Mouse (Mus musculus): Measurements from ENCODE around the gene Fcer2a.

Gene Fcer2a

DNA sequence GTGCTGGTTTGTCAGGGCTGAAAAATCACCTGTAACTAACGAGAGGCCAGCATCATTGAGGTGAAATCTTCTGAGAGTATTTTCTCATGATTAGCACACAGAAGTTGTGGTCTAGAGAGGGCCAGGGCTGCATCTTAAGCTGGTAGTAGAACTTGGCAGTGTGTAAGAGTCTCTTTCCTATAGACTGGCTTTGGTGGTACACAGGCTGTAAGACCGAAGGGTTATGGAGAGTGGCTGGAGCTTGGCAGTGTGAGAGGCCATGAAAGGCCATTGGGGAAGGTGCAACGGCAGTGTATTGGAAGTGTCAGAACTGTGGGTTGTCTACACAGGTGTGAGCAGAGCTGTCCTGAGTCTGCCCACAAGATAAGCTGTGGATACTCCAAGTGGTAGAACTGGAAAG is 16.3 kb upstream of the Fcer2a start:
- Histone ChIP-seq H3K4me1 (replicated peaks; ENCODE audit: low read depth, low read length) (no peaks in the 10 kb centered on the region), H3K4me3 (replicated peaks; ENCODE audit: low read length) (no peak overlapping the region), H3K27me3 (ENCODE audit: insufficient read depth, low read length) (no peaks in the 10 kb centered on the region), H3K36me3 (ENCODE audit: insufficient read depth, low read length) (no peaks in the 10 kb centered on the region), H3K9me3 (ENCODE audit: low read length) (no peaks in the 10 kb centered on the region; the same call in 1 of the 2 replicates)
- TF ChIP-seq POU5F1 (IDR thresholded peaks at IDR 0.05; ENCODE audit: borderline replicate concordance, low read length) (no peak), CTCF (conservative IDR thresholded peaks at IDR 0.05; ENCODE audit: low read length) (no peak), NANOG (IDR thresholded peaks at IDR 0.05; ENCODE audit: borderline replicate concordance, low read length) (no peak)

DNA sequence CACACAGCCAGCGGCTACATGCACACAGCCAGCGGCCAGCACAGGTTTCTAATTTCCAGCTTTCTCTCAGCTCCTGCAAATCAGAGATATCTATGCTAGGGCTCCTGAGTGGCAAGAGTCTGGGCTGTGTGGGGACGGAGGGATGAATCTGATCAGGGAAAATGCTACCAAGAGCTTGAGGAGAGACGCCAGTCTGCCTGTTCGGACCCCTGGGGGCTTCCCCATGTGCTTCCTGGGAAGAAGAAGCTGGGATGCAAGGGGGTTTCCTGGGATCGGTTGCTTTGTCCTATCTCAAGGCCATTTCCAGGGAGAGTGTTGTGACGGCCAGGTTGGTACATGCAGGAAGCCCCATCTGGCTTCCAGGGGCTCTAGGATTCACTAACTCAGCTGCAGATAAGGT is 13.6 kb upstream of the Fcer2a start:
- H3K9me3 ChIP-seq (ENCODE audit: low read length): peaks cover 12% of the 10 kb centered on the region
- no peaks in the 10 kb centered on the region for H3K27me3 ChIP-seq (ENCODE audit: insufficient read depth, low read length)
- H3K4me3 ChIP-seq (replicated peaks; ENCODE audit: low read length): no peak overlapping the region
- no peaks in the 10 kb centered on the region for H3K4me1 ChIP-seq (replicated peaks; ENCODE audit: low read depth, low read length)
- no peaks in the 10 kb centered on the region for H3K36me3 ChIP-seq (ENCODE audit: insufficient read depth, low read length)
- no peak for TF ChIP-seq POU5F1 (IDR thresholded peaks at IDR 0.05; ENCODE audit: borderline replicate concordance, low read length)
- TF ChIP-seq CTCF (conservative IDR thresholded peaks at IDR 0.05; ENCODE audit: low read length): no peak
- no peak for TF ChIP-seq NANOG (IDR thresholded peaks at IDR 0.05; ENCODE audit: borderline replicate concordance, low read length)

DNA sequence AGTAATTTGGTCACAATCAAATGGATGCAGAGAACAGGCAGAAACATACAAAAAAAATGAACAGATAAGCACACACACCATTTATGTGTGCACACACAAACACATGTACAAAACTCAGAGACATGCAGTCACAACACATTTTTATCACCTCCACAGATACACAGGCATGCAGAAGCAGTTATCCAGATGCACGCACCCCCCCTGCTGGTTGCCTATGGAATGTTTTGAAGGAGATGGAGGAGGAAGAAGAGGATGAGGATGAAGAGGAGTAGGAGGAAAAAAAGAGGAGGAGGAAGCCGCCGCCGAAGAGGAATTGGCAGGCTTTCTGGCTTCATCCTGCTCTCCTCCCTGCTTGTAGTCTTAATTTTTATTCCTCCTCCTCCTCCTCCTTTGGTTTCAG is 11.7 kb upstream of the Fcer2a start:
- H3K36me3 ChIP-seq (ENCODE audit: insufficient read depth, low read length): no peaks in the 10 kb centered on the region
- H3K9me3 ChIP-seq (ENCODE audit: low read length): peaks cover 31% of the 10 kb centered on the region
- H3K4me3 ChIP-seq (replicated peaks; ENCODE audit: low read length): no peak overlapping the region
- TF ChIP-seq NANOG (IDR thresholded peaks at IDR 0.05; ENCODE audit: borderline replicate concordance, low read length) (no peak), POU5F1 (IDR thresholded peaks at IDR 0.05; ENCODE audit: borderline replicate concordance, low read length) (no peak), CTCF (conservative IDR thresholded peaks at IDR 0.05; ENCODE audit: low read length) (no peak)
- H3K27me3 ChIP-seq (ENCODE audit: insufficient read depth, low read length): no peaks in the 10 kb centered on the region
- H3K4me1 ChIP-seq (replicated peaks; ENCODE audit: low read depth, low read length): no peaks in the 10 kb centered on the region

DNA sequence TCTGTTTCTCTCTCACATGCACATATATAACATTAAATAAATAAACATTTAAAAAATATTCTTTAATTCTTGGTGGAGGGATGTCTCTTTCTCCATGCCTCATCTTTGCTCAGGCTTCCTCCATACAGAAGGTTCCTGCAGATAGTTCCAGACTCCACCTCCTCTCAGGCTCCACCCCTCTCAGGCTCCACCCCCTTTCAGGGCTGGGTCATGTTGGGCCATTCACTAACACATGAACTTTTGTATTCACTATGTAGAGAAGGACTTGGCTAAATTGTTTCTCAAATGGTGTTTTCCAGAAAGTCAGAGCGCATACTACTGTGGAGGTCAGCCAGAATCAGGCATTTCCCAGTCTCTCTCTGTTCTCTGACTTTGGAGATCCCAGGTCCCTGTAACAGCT is 7.5 kb upstream of the Fcer2a start:
- H3K4me1 ChIP-seq (replicated peaks; ENCODE audit: low read depth, low read length): no peaks in the 10 kb centered on the region

DNA sequence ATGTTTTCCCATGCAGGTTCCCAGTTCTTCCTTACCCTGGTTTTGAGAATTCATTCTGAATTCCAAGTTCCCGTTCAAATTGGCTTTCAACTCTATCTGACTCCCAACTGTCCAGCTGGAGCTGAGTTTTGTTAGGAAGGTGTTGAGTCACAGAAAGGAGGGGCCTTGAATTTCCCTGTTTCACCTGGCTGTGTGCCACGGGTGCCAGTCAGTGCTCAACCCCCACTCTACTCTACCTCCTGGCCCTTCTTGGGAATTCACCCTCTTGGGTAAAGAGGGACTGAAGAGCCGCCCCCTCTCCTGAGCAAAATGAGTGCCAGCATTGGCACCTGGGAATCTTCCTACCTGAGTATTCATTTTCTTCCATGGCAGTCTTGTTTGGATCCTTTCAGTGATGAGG is 3.2 kb downstream of the Fcer2a start:
- peaks cover 53% of the 10 kb centered on the region for H3K9me3 ChIP-seq (ENCODE audit: low read length)
- H3K36me3 ChIP-seq (ENCODE audit: insufficient read depth, low read length): no peaks in the 10 kb centered on the region
- H3K4me1 ChIP-seq (replicated peaks; ENCODE audit: low read depth, low read length): no peaks in the 10 kb centered on the region
- no peak for TF ChIP-seq NANOG (IDR thresholded peaks at IDR 0.05; ENCODE audit: borderline replicate concordance, low read length)
- TF ChIP-seq CTCF (conservative IDR thresholded peaks at IDR 0.05; ENCODE audit: low read length): no peak
- TF ChIP-seq POU5F1 (IDR thresholded peaks at IDR 0.05; ENCODE audit: borderline replicate concordance, low read length): no peak
- peaks cover 16% of the 10 kb centered on the region for H3K27me3 ChIP-seq (ENCODE audit: insufficient read depth, low read length)
- H3K4me3 ChIP-seq (replicated peaks; ENCODE audit: low read length): no peak overlapping the region

More for the DNA sequence above, 7.5 kb upstream of the Fcer2a start:
- Histone ChIP-seq H3K4me3 (replicated peaks; ENCODE audit: low read length) (no peak overlapping the region), H3K9me3 (ENCODE audit: low read length) (peaks cover 70% of the 10 kb centered on the region), H3K27me3 (ENCODE audit: insufficient read depth, low read length) (no peaks in the 10 kb centered on the region), H3K36me3 (ENCODE audit: insufficient read depth, low read length) (no peaks in the 10 kb centered on the region)
- TF ChIP-seq CTCF (conservative IDR thresholded peaks at IDR 0.05; ENCODE audit: low read length) (no peak), NANOG (IDR thresholded peaks at IDR 0.05; ENCODE audit: borderline replicate concordance, low read length) (no peak), POU5F1 (IDR thresholded peaks at IDR 0.05; ENCODE audit: borderline replicate concordance, low read length) (no peak)

DNA sequence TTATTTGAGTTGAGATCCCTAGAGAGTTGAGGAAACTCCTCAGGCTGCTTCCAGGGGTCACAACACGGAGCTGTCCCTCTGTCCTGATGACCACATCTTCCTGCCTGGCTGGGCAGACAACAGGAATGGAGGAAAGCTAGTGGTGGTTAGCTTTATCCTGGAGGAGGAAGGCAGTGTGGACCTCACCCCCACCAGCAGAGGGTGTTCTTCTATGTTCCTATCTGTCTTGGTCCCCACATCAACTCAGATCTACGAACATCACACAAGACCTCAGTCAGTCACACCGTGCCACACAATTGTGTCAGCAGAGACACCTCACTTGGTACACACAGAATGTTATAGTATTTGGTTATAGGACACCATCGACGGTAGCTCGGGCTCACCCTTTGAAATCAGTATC is 6.4 kb downstream of the Fcer2a start:
- no peak for TF ChIP-seq CTCF (conservative IDR thresholded peaks at IDR 0.05; ENCODE audit: low read length)
- peak; percentile 2; the same call in 1 of the 2 replicates for TF ChIP-seq POU5F1 (IDR thresholded peaks at IDR 0.05; ENCODE audit: borderline replicate concordance, low read length)
- TF ChIP-seq NANOG (IDR thresholded peaks at IDR 0.05; ENCODE audit: borderline replicate concordance, low read length): no peak
- 0 out of 2 replicates have a peak, but pooled peaks cover under 1% of the 10 kb centered on the region for H3K36me3 ChIP-seq (ENCODE audit: insufficient read depth, low read length)
- no peak overlapping the region for H3K4me3 ChIP-seq (replicated peaks; ENCODE audit: low read length)
- H3K4me1 ChIP-seq (replicated peaks; ENCODE audit: low read depth, low read length): no peaks in the 10 kb centered on the region; the same call in 1 of the 2 replicates
- peaks cover 16% of the 10 kb centered on the region for H3K27me3 ChIP-seq (ENCODE audit: insufficient read depth, low read length)
- peaks cover 23% of the 10 kb centered on the region for H3K9me3 ChIP-seq (ENCODE audit: low read length)

DNA sequence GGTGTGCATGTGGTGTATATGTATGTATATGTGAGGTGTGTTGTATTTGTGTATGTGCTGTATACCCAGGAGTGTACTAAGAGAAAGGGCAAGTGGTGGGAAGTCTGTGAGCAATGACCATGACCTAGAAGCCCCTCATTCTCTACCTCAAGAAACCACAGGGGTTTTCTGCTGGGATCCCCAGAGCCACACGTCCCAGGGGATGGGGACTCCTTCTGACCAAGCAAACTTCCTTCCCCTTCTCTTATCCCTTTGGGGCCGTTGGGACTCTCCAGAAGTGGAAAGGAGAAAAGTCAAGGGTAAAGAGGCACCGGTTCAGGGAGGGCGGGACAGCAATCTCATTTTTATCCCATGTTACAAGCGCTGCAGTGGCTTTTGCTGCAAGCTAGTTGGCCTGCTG is 8.6 kb downstream of the Fcer2a start:
- Histone ChIP-seq H3K27me3 (ENCODE audit: insufficient read depth, low read length) (peaks cover 16% of the 10 kb centered on the region), H3K4me1 (replicated peaks; ENCODE audit: low read depth, low read length) (no peaks in the 10 kb centered on the region; the same call in 1 of the 2 replicates), H3K9me3 (ENCODE audit: low read length) (peaks cover 9% of the 10 kb centered on the region; the same call in 1 of the 2 replicates), H3K36me3 (ENCODE audit: insufficient read depth, low read length) (peaks cover 17% of the 10 kb centered on the region), H3K4me3 (replicated peaks; ENCODE audit: low read length) (no peak overlapping the region)
- TF ChIP-seq NANOG (IDR thresholded peaks at IDR 0.05; ENCODE audit: borderline replicate concordance, low read length) (no peak), POU5F1 (IDR thresholded peaks at IDR 0.05; ENCODE audit: borderline replicate concordance, low read length) (no peak)

DNA sequence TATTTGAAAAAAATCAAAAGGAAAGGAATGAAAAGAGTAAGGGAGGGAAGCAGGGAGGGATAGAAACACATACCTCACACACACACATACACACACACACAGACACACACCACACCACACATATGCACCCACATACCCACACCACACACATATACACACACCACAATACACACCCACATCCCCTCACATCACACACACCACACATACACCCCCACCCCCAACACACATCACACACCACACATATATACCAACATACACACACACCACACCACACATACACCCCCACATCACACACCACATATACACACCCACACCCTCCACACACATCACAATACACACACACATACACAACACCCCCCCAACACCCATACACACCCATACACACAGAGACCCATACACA is 9.4 kb downstream of the Fcer2a start:
- no peak overlapping the region for H3K4me3 ChIP-seq (replicated peaks; ENCODE audit: low read length)
- no peak for TF ChIP-seq NANOG (IDR thresholded peaks at IDR 0.05; ENCODE audit: borderline replicate concordance, low read length)
- no peak for TF ChIP-seq CTCF (conservative IDR thresholded peaks at IDR 0.05; ENCODE audit: low read length)
- no peak for TF ChIP-seq POU5F1 (IDR thresholded peaks at IDR 0.05; ENCODE audit: borderline replicate concordance, low read length)
- peaks cover 10% of the 10 kb centered on the region for H3K27me3 ChIP-seq (ENCODE audit: insufficient read depth, low read length)
- H3K36me3 ChIP-seq (ENCODE audit: insufficient read depth, low read length): peaks cover 26% of the 10 kb centered on the region
- H3K4me1 ChIP-seq (replicated peaks; ENCODE audit: low read depth, low read length): peaks cover 7% of the 10 kb centered on the region
- H3K9me3 ChIP-seq (ENCODE audit: low read length): peaks cover 6% of the 10 kb centered on the region; the same call in 1 of the 2 replicates

Measured in E14TG2a.4 (cell line).